Mouse (Mus musculus) lung, postnatal 0 days (tissue): ENCODE data around the gene Scgb1c1.

Experiments used
- CTCF ChIP-seq: IDR thresholded peaks from 2 replicates; pipeline ENCODE4 v1.5.1; 2016; ENCODE audit warnings: antibody characterized with exemption, mild to moderate bottlenecking
- EP300 ChIP-seq: IDR thresholded peaks from 2 replicates; pipeline ENCODE4 v1.6.1; 2016; ENCODE audit warnings: antibody characterized with exemption, mild to moderate bottlenecking, control low read depth

GRCm38 (mm10) chr7:140835758-140836087 lies 9.6 kb upstream of the Scgb1c1 start:
- TF ChIP-seq CTCF: no peak
- no peak for TF ChIP-seq EP300
